Mouse (Mus musculus) retina, postnatal 7 days (tissue): ENCODE measurements around the gene Fbxo42.
A peak's percentile ranks its signal among the peaks of the same experiment; 100 is the strongest.

Source experiments
- DNase-seq: peaks from one replicate; pipeline ENCODE4 v3.0.0-alpha.2; 2012; ENCODE audit warnings: low read depth, low spot score

The Fbxo42 gene

GRCm38 (mm10) chr4:141213770-141214336 is 66.1 kb downstream of the Fbxo42 start, which contains the start of gene Rsg1:
Gene Rsg1 (plus strand): TSS chr4:141213956.
- peak; percentile 76 for DNase-seq

- DNase-seq: no peak
These were observed 66.7 kb downstream of the Fbxo42 start for GRCm38 (mm10) chr4:141214337-141214851.

GRCm38 (mm10) chr4:141219583-141220213 is 72.0 kb downstream of the Fbxo42 start:
- no peak for DNase-seq

- DNase-seq: no peak
These were observed 74.1 kb downstream of the Fbxo42 start for GRCm38 (mm10) chr4:141221848-141222247.

- DNase-seq: no peak
These were observed 75.0 kb downstream of the Fbxo42 start for GRCm38 (mm10) chr4:141222752-141223151.

- DNase-seq: no peak
These were observed 81.0 kb downstream of the Fbxo42 start for GRCm38 (mm10) chr4:141228687-141229086.

GRCm38 (mm10) chr4:141233196-141233595 is 85.5 kb downstream of the Fbxo42 start:
- DNase-seq: no peak

- DNase-seq: no peak
These were observed 87.9 kb downstream of the Fbxo42 start for GRCm38 (mm10) chr4:141235537-141236111.

- no peak for DNase-seq
These were observed 89.1 kb downstream of the Fbxo42 start for GRCm38 (mm10) chr4:141236856-141237255.

GRCm38 (mm10) chr4:141238492-141239387 is 91.0 kb downstream of the Fbxo42 start:
- DNase-seq: no peak

GRCm38 (mm10) chr4:141239388-141240125 is 91.8 kb downstream of the Fbxo42 start, which contains the start of gene Arhgef19:
Gene Arhgef19 (plus strand): TSS chr4:141239499.
- DNase-seq: no peak

- DNase-seq: no peak
These were observed 92.9 kb downstream of the Fbxo42 start for GRCm38 (mm10) chr4:141240617-141241016.

GRCm38 (mm10) chr4:141241861-141242260 is 94.1 kb downstream of the Fbxo42 start:
- no peak for DNase-seq

GRCm38 (mm10) chr4:141242651-141243241 is 95.0 kb downstream of the Fbxo42 start:
- no peak for DNase-seq

- no peak for DNase-seq
These were observed 95.9 kb downstream of the Fbxo42 start for GRCm38 (mm10) chr4:141243636-141244035.

- DNase-seq: no peak
These were observed 96.7 kb downstream of the Fbxo42 start for GRCm38 (mm10) chr4:141244401-141244800.

GRCm38 (mm10) chr4:141244931-141245425 is 97.3 kb downstream of the Fbxo42 start:
- DNase-seq: no peak

GRCm38 (mm10) chr4:141246089-141246997 is 98.6 kb downstream of the Fbxo42 start:
- no peak for DNase-seq

- DNase-seq: no peak
These were observed 99.3 kb downstream of the Fbxo42 start for GRCm38 (mm10) chr4:141246998-141247350.
